Mouse (Mus musculus): ENCODE results near the gene Tmod4. TPM values are rescaled to one million over a fixed set of nuclear protein-coding genes. Genes with fewer than 3 reads are reported as not detected.

The Tmod4 gene
- polyA plus RNA-seq, 1 experiment from 2014 or later: 0.19 TPM

DNA sequence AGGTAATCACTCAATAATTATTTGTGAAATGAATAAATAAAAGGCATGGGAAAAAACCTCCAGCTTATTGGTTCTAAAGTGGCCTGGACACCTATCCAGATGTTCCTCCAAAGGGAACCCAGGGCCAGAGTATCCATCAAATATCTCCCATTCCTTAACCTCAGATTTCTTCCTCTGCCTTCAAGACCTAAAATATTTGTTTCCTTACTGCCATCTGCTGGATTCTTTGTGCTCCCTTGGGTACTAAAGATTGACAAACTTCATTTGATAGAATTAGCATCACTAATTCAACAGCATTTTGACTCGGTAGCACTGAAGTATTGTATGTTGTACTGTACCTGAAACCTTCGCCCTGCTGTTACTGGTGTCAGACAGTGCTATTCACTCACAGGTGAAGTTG, 16.4 kb upstream of the Tmod4 start:
- Histone ChIP-seq H3K9me3 (ENCODE audit: low read length) (no peaks in the 10 kb centered on the region), H3K36me3 (replicated peaks; ENCODE audit: insufficient read depth, low read length) (no peaks in the 10 kb centered on the region; the same call in 1 of the 2 replicates), H3K4me2 (ENCODE audit: low read depth, low read length) (no peak overlapping the region), H3K4me3 (ENCODE audit: low read depth, low read length) (no peak overlapping the region), H3K27me3 (ENCODE audit: insufficient read depth, low read length) (no peaks in the 10 kb centered on the region), H3K9ac (replicated peaks) (no peak overlapping the region), H3K27ac (ENCODE audit: low read depth) (no peak overlapping the region), H3K4me1 (ENCODE audit: insufficient read depth) (peaks cover 23% of the 10 kb centered on the region)
- DNase-seq: no peak
- TF ChIP-seq CTCF (IDR thresholded peaks at IDR 0.05; ENCODE audit: low read depth) (peak; percentile 49), EP300 (IDR thresholded peaks at IDR 0.05; ENCODE audit: low read depth) (no peak)
- 63% methylated on average over 2 of the region's 2 CpGs for WGBS (ENCODE audit: insufficient replicate concordance)
- ATAC-seq: no peak

DNA sequence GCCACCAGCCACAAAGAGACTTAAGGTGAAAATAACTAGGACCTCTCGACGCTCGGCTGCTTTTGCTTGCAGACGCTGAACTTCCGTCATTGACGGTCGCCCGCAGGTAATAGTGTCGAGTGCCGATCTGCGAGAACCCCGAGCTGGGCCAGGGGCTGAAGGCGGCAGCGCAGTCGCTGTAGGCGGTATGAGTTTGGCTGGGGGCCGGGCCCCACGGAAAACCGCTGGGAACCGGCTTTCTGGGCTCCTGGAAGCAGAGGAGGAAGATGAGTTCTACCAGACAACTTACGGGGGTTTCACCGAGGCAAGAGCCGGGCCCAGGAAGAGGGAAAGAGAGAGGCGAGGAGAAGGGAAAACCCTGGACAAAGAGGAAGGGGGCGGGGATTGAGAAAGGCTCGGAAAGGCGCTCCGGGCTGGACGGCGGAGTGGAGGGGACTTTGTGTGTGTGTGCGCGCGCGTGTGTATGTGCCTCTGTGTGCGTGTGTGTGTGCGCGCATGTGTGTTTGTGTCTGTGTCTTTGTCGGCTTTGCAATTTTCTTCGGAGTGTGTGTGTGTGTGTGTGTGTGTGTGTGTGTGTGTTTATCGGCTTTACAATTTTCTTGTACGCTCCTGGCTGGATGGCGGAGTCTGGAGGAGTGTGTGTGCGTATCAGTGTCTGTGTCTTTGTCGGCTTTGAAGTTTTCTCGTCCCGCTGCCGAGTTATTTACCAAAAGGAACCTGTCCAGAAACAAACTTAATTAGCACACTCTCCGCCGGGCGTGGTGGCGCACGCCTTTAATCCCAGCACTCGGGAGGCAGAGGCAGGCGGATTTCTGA, 13.2 kb upstream of the Tmod4 start, which contains the start of gene Vps72:
TSS of gene Vps72 (plus strand) at position 112 of the 816 bp plus-strand sequence.
- H3K9me3 ChIP-seq (ENCODE audit: low read length): no peaks in the 10 kb centered on the region
- ATAC-seq (peak; percentile 71), DNase-seq (peak; percentile 89)
- peaks cover 4% of the 10 kb centered on the region; the same call in 1 of the 2 replicates for H3K36me3 ChIP-seq (replicated peaks; ENCODE audit: insufficient read depth, low read length)
- H3K4me3 ChIP-seq (ENCODE audit: low read depth, low read length): peak within 1 kb of the TSS; percentile 64
- no peaks in the 10 kb centered on the region for H3K27me3 ChIP-seq (ENCODE audit: insufficient read depth, low read length)
- peaks cover 13% of the 10 kb centered on the region for H3K4me1 ChIP-seq (ENCODE audit: insufficient read depth)
- peak within 1 kb of the TSS; percentile 81 for H3K27ac ChIP-seq (ENCODE audit: low read depth)
- H3K4me2 ChIP-seq (ENCODE audit: low read depth, low read length): peak within 1 kb of the TSS; percentile 72
- under 1% methylated on average over 53 of the region's 54 CpGs for WGBS (ENCODE audit: insufficient replicate concordance)
- TF ChIP-seq CTCF (IDR thresholded peaks at IDR 0.05; ENCODE audit: low read depth) (no peak), EP300 (IDR thresholded peaks at IDR 0.05; ENCODE audit: low read depth) (no peak)
- peak within 1 kb of the TSS; percentile 65 for H3K9ac ChIP-seq (replicated peaks)

DNA sequence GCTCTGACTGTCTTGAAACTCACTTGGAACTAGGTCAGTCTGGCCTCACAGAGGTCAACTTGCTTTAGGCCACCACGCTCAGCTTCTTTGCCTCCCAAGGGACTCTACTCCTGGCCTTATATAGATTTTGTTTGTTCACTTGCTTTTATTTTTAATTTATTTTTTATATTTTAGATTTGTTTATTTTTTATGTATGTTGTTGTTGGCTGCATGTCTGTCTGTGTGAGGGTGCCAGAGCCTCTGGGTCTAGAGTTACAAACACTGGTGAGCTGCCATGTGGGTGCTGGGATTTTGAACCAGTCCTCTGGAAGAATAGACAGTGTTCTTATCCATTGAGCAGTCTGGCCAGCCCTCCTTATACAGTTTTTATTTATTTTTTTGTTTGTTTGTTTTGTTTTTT, 11.5 kb upstream of the Tmod4 start:
- no peak for TF ChIP-seq EP300 (IDR thresholded peaks at IDR 0.05; ENCODE audit: low read depth)
- no peak for TF ChIP-seq CTCF (IDR thresholded peaks at IDR 0.05; ENCODE audit: low read depth)
- Histone ChIP-seq H3K36me3 (replicated peaks; ENCODE audit: insufficient read depth, low read length) (peaks cover 6% of the 10 kb centered on the region; the same call in 1 of the 2 replicates), H3K9me3 (ENCODE audit: low read length) (no peaks in the 10 kb centered on the region), H3K4me2 (ENCODE audit: low read depth, low read length) (no peak overlapping the region), H3K27ac (ENCODE audit: low read depth) (no peak overlapping the region), H3K4me1 (ENCODE audit: insufficient read depth) (peaks cover 13% of the 10 kb centered on the region), H3K9ac (replicated peaks) (no peak overlapping the region), H3K4me3 (ENCODE audit: low read depth, low read length) (no peak overlapping the region), H3K27me3 (ENCODE audit: insufficient read depth, low read length) (no peaks in the 10 kb centered on the region)
- WGBS (ENCODE audit: insufficient replicate concordance): 91% methylated on average over 1 of the region's 1 CpGs
- no peak for DNase-seq
- ATAC-seq: no peak

DNA sequence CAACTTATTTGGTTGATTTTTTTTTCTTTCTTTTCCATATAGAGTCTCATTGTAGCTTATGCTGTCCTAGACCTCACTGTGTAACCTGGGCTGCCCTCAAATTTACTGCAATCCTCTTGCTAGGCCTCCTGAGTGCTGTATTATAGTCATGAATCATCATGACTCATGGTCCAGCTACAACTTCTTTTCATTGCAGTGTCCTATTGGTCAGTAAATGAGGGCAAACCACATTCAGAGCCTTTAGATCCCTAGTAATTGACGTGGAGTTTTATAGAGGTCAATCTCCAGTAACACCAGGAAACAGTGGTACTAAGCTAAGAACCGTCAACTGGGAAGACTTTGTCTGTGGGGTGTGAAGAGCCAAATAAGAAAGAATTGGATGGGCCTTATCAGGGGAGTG, 6.5 kb upstream of the Tmod4 start:
- Histone ChIP-seq H3K36me3 (replicated peaks; ENCODE audit: insufficient read depth, low read length) (peaks cover 44% of the 10 kb centered on the region), H3K4me3 (ENCODE audit: low read depth, low read length) (no peak overlapping the region), H3K9ac (replicated peaks) (no peak overlapping the region), H3K4me2 (ENCODE audit: low read depth, low read length) (no peak overlapping the region), H3K27me3 (ENCODE audit: insufficient read depth, low read length) (no peaks in the 10 kb centered on the region), H3K27ac (ENCODE audit: low read depth) (no peak overlapping the region), H3K4me1 (ENCODE audit: insufficient read depth) (peaks cover under 1% of the 10 kb centered on the region), H3K9me3 (ENCODE audit: low read length) (no peaks in the 10 kb centered on the region)
- DNase-seq (no peak), ATAC-seq (no peak)
- WGBS (ENCODE audit: insufficient replicate concordance): 82% methylated on average over 2 of the region's 2 CpGs
- TF ChIP-seq EP300 (IDR thresholded peaks at IDR 0.05; ENCODE audit: low read depth) (no peak), CTCF (IDR thresholded peaks at IDR 0.05; ENCODE audit: low read depth) (no peak)

DNA sequence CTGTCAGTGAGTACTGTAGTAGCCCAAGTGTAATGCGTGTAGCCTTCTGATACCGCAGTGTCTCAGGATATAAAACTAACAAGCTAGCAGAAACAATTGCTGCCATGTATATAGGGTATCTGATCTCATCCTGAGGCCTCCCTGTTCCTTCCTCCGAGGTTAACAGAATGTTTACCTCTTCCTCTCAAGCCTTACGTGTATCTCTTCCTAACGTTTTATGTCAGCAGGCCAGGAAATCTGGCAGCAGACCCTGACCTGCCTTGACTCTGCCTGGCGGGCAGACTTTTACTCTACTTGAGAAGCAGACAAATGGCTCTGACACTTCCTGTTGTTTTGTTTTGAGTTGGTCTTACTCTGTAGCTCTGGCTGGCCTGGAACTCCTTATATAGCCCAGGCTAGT, 2.7 kb upstream of the Tmod4 start:
- no peak overlapping the region for H3K4me2 ChIP-seq (ENCODE audit: low read depth, low read length)
- peak overlapping the region; percentile 60; the same call in 1 of the 2 replicates for H3K27ac ChIP-seq (ENCODE audit: low read depth)
- no peak overlapping the region for H3K4me3 ChIP-seq (ENCODE audit: low read depth, low read length)
- H3K9me3 ChIP-seq (ENCODE audit: low read length): no peaks in the 10 kb centered on the region
- peaks cover 8% of the 10 kb centered on the region for H3K4me1 ChIP-seq (ENCODE audit: insufficient read depth)
- H3K9ac ChIP-seq (replicated peaks): no peak overlapping the region
- DNase-seq (no peak), ATAC-seq (peak; percentile 35; the same call in 1 of the 2 replicates)
- 62% methylated on average over 6 of the region's 6 CpGs for WGBS (ENCODE audit: insufficient replicate concordance)
- peaks cover 40% of the 10 kb centered on the region for H3K36me3 ChIP-seq (replicated peaks; ENCODE audit: insufficient read depth, low read length)
- no peaks in the 10 kb centered on the region for H3K27me3 ChIP-seq (ENCODE audit: insufficient read depth, low read length)
- no peak for TF ChIP-seq CTCF (IDR thresholded peaks at IDR 0.05; ENCODE audit: low read depth)
- TF ChIP-seq EP300 (IDR thresholded peaks at IDR 0.05; ENCODE audit: low read depth): peak; percentile 41; the same call in 1 of the 2 replicates

DNA sequence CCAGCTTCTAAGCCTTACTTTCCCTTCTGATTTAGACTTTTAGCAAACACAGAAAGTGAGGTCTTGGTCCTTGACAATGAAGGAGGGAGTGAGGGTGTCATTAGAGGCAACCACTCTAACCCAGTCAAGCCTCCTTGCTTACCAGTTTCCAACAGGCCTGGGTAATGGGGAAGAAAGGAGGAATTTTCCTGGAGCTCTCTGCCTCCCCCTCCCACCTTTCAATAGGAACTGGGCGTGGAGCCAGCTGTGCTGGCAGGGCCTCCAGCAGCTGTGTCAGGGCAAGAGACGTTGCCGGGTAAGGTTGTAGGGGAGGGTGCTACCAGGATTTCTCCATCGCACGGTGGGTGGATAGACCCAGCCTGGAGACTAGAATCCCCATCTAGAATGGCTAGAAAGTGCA, 696 bp downstream of the Tmod4 start:
- H3K36me3 ChIP-seq (replicated peaks; ENCODE audit: insufficient read depth, low read length): peaks cover 29% of the 10 kb centered on the region
- H3K27me3 ChIP-seq (ENCODE audit: insufficient read depth, low read length): no peaks in the 10 kb centered on the region
- WGBS (ENCODE audit: insufficient replicate concordance): 40% methylated on average over 5 of the region's 5 CpGs
- H3K4me1 ChIP-seq (ENCODE audit: insufficient read depth): peaks cover 8% of the 10 kb centered on the region
- no peak overlapping the region for H3K4me2 ChIP-seq (ENCODE audit: low read depth, low read length)
- H3K9me3 ChIP-seq (ENCODE audit: low read length): no peaks in the 10 kb centered on the region
- H3K4me3 ChIP-seq (ENCODE audit: low read depth, low read length): no peak overlapping the region
- H3K27ac ChIP-seq (ENCODE audit: low read depth): no peak overlapping the region
- peak; percentile 34; the same call in 1 of the 2 replicates for ATAC-seq
- peak; percentile 60 for DNase-seq
- no peak for TF ChIP-seq EP300 (IDR thresholded peaks at IDR 0.05; ENCODE audit: low read depth)
- no peak for TF ChIP-seq CTCF (IDR thresholded peaks at IDR 0.05; ENCODE audit: low read depth)
- H3K9ac ChIP-seq (replicated peaks): no peak overlapping the region
